Mouse (Mus musculus) G1E (cell line): Measurements from ENCODE around the gene Usf1. TPM values are rescaled to one million over a fixed set of nuclear protein-coding genes. Genes with fewer than 3 reads are reported as not detected.

Experiments used
- ATAC-seq: 2 replicates; pipeline ENCODE4 v1.8.0; 2016; ENCODE audit warnings: mild to moderate bottlenecking; ENCODE audit not compliant: insufficient number of reproducible peaks, poor library complexity, low FRiP score, severe bottlenecking; ENCODE audit errors: extremely low read depth
- DNase-seq: peaks from one replicate; pipeline ENCODE4 v3.0.0; 2012; ENCODE audit warnings: low spot score
- H3K27me3 ChIP-seq: 2 replicates; pipeline ENCODE4 v1.6.1; 2012; ENCODE audit warnings: mild to moderate bottlenecking, low read length, inconsistent platforms; ENCODE audit not compliant: insufficient read depth
- H3K36me3 ChIP-seq: replicated peaks from 2 replicates; pipeline ENCODE3; 2012; ENCODE audit warnings: mild to moderate bottlenecking, inconsistent platforms
- H3K4me1 ChIP-seq: 2 replicates; pipeline ENCODE4 v1.6.1; 2012; ENCODE audit warnings: low read depth, low read length, inconsistent platforms, mixed read lengths; ENCODE audit not compliant: insufficient read depth
- H3K4me3 ChIP-seq: 2 replicates; pipeline ENCODE4 v1.5.1; 2012; ENCODE audit warnings: low read depth, mild to moderate bottlenecking, inconsistent platforms, low read length, moderate library complexity, mixed read lengths
- H3K9me3 ChIP-seq: replicated peaks from 2 replicates; pipeline ENCODE4 v1.6.1; 2012; ENCODE audit warnings: inconsistent platforms
- CTCF ChIP-seq: IDR thresholded peaks from 2 replicates; pipeline ENCODE4 v1.5.1; 2012; ENCODE audit warnings: low read depth, low read length, inconsistent platforms, mixed read lengths
- GATA1 ChIP-seq: IDR thresholded peaks from 2 replicates; pipeline ENCODE4 v1.6.1; 2012; ENCODE audit warnings: borderline replicate concordance, low read length, inconsistent platforms, mixed read lengths
- GATA2 ChIP-seq: IDR thresholded peaks from 2 replicates; pipeline ENCODE4 v1.6.1; 2012; ENCODE audit warnings: low read depth, low read length, inconsistent platforms, borderline replicate concordance
- POLR2AphosphoS5 ChIP-seq: IDR thresholded peaks from 2 replicates; pipeline ENCODE4 v1.6.1; 2012; ENCODE audit warnings: low read depth, low read length, inconsistent platforms; ENCODE audit not compliant: insufficient replicate concordance
- TAL1 ChIP-seq: conservative IDR thresholded peaks from 2 replicates; pipeline ENCODE4 v1.6.1; 2012; ENCODE audit warnings: low read depth, low read length, inconsistent platforms, mixed read lengths
- polyA plus RNA-seq: library from polyadenylated mRNA; stranded (reverse); fragments of >175 nt; gene quantifications from 2 replicates; pipeline ENCODE4 v1.2.3, GENCODE M21; 2012
- total RNA-seq, 2 experiments: library from RNA; stranded (forward) in 1 of 2; stranded (reverse) in 1 of 2; fragments of 200-1000 nt in 1 of 2; fragments of >200 nt in 1 of 2; fragmentation: Nextera tagmentation in 1 of 2; gene quantifications; 2 replicates each; pipeline ENCODE4 v1.2.3; 2014 to 2017

The Usf1 gene
- total and polyA plus RNA-seq, 3 experiments = 17.6 to 41.9 (median 38.9) TPM

GRCm38 (mm10) chr1:171412446-171412845, 1.3 kb downstream of the Usf1 start:
- Histone ChIP-seq H3K27me3 (peaks cover 8% of the 10 kb centered on the region), H3K9me3 (no peaks in the 10 kb centered on the region), H3K4me3 (peak overlapping the region; percentile 87), H3K36me3 (peaks cover 39% of the 10 kb centered on the region), H3K4me1 (peaks cover 26% of the 10 kb centered on the region)
- DNase-seq (no peak), ATAC-seq (no peak)
- TF ChIP-seq TAL1 = no peak
- no peak for TF ChIP-seq GATA1
- TF ChIP-seq CTCF = no peak
- TF ChIP-seq GATA2 = no peak
- TF ChIP-seq POLR2AphosphoS5 = no peak

GRCm38 (mm10) chr1:171413608-171414007, 2.5 kb downstream of the Usf1 start:
- no peaks in the 10 kb centered on the region for H3K9me3 ChIP-seq
- DNase-seq (no peak), ATAC-seq (no peak)
- TF ChIP-seq CTCF (no peak), GATA1 (no peak), POLR2AphosphoS5 (no peak), GATA2 (no peak), TAL1 (no peak)
- peaks cover 25% of the 10 kb centered on the region for H3K4me1 ChIP-seq
- H3K36me3 ChIP-seq = peaks cover 51% of the 10 kb centered on the region
- no peak overlapping the region for H3K4me3 ChIP-seq
- H3K27me3 ChIP-seq = peaks cover 5% of the 10 kb centered on the region; the same call in 1 of the 2 replicates

DNA sequence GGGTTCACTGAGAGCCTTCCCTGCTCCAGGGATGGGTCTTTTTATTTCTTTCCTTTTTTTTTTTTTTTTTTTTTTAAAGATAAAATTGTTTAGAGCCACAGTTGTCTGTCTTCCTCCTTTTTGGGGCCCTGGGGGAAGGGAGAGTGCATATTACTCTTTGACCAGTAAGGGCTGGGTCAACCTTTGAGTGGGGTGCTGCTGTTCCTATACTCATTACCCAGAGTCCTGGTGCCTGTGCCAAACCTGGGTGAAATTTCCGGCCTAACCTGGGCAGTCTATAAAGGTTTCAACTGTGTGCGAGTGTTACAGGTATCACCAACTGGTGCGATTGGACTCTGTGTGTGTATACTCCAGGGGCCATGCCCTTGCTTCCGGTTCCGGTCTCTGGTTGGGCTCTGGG, 7.5 kb downstream of the Usf1 start, which contains the start of gene Tstd1:
Gene Tstd1, plus strand, starts transcription at position 213 of the 400 bp plus-strand sequence.
- DNase-seq (no peak), ATAC-seq (no peak)
- Histone ChIP-seq H3K4me1 (peaks cover 10% of the 10 kb centered on the region), H3K36me3 (peaks cover 70% of the 10 kb centered on the region), H3K4me3 (no peak within 1 kb of the TSS), H3K9me3 (no peaks in the 10 kb centered on the region), H3K27me3 (no peaks in the 10 kb centered on the region)
- TF ChIP-seq CTCF (no peak), GATA2 (no peak), TAL1 (no peak), GATA1 (no peak), POLR2AphosphoS5 (no peak)

DNA sequence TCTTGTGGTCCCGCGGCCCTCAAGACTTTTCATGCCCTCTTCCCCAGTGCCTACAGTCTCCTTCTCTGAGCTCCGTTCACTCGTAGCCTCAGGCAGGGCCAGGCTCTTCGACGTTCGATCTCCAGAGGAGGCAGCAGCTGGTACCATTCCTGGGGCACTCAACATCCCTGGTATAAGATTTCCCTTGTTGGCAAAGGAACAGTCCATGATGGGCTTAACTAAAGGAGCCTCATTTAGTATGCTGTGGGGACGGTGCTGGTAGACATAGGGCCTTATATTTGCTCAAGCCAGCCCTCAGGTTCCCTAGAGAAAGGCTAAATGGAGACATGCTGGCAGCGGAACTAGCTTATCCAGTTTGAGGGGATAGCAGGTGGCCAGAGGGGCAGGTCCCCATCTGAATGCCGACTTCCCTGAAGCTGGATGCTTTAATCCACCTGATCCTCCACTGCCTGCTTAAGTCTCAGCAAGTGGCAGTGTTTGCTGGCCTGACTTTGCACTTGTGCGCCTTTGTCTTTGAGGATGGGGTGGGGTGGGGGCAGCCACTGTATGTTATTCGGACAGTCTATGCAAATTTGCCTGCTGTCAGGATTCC, 8.3 kb downstream of the Usf1 start:
- ATAC-seq (no peak), DNase-seq (no peak)
- Histone ChIP-seq H3K27me3 (no peaks in the 10 kb centered on the region), H3K4me1 (peaks cover 2% of the 10 kb centered on the region; the same call in 1 of the 2 replicates), H3K4me3 (no peak overlapping the region), H3K36me3 (peaks cover 63% of the 10 kb centered on the region), H3K9me3 (no peaks in the 10 kb centered on the region)
- TF ChIP-seq GATA1 = no peak
- no peak for TF ChIP-seq POLR2AphosphoS5
- TF ChIP-seq CTCF = no peak
- TF ChIP-seq TAL1 = no peak

DNA sequence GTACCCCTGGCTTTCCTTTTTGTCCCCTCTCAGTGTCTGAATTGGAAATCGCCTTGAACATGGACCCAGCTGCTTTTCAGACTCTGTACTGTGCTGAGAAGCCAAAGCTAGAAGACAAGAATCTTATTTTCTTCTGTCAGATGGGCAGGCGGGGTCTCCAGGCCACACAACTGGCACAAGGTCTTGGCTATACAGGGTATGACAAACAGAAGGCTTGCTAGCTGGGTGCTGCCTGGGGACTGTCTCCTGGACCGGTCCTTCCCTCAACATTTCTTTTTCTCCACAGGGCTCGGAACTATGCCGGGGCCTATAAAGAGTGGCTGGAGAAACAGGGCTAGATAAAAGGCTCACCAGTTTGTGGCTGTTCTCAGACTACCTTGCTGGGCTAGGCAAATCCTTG, 8.8 kb downstream of the Usf1 start:
- DNase-seq (no peak), ATAC-seq (no peak)
- Histone ChIP-seq H3K27me3 (no peaks in the 10 kb centered on the region), H3K4me3 (no peak overlapping the region), H3K36me3 (peaks cover 60% of the 10 kb centered on the region), H3K9me3 (no peaks in the 10 kb centered on the region), H3K4me1 (no peaks in the 10 kb centered on the region; the same call in 1 of the 2 replicates)
- TF ChIP-seq CTCF = no peak
- TF ChIP-seq GATA2 = no peak
- TF ChIP-seq TAL1 = no peak
- no peak for TF ChIP-seq POLR2AphosphoS5
- no peak for TF ChIP-seq GATA1

GRCm38 (mm10) chr1:171422504-171423095, 11.5 kb downstream of the Usf1 start:
- no peaks in the 10 kb centered on the region for H3K9me3 ChIP-seq
- H3K4me1 ChIP-seq = no peaks in the 10 kb centered on the region
- peaks cover 7% of the 10 kb centered on the region; the same call in 1 of the 2 replicates for H3K27me3 ChIP-seq
- no peak overlapping the region for H3K4me3 ChIP-seq
- ATAC-seq (no peak), DNase-seq (no peak)
- peaks cover 34% of the 10 kb centered on the region for H3K36me3 ChIP-seq
- TF ChIP-seq TAL1 (no peak), POLR2AphosphoS5 (no peak), GATA1 (no peak), CTCF (no peak), GATA2 (no peak)

DNA sequence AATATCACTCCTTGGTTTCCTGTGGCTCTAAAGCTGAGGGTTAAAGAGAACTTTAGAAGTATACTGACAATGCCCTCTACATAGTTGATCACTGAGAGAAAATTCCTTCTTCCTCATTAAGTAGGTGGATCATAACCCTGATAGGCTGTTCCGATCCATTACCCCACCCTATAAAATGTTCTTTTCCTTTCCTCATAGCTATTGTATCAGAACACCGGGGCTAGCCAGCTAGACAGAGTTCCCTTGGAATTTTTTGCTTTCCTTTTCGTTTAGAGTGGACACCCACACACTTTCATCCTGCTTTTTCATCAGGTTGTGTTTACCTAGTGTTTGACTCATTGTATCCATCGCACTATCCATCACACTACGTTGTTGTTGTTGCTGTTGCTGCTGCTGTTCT, 13.5 kb downstream of the Usf1 start:
- no peak overlapping the region for H3K4me3 ChIP-seq
- TF ChIP-seq GATA1 (no peak), POLR2AphosphoS5 (no peak), TAL1 (no peak), GATA2 (no peak), CTCF (no peak)
- peaks cover 14% of the 10 kb centered on the region for H3K36me3 ChIP-seq
- no peaks in the 10 kb centered on the region for H3K9me3 ChIP-seq
- ATAC-seq (no peak), DNase-seq (no peak)
- H3K27me3 ChIP-seq = peaks cover 11% of the 10 kb centered on the region; the same call in 1 of the 2 replicates
- no peaks in the 10 kb centered on the region for H3K4me1 ChIP-seq
